Comparison of ENCODE assay signal across 11 mouse cellular contexts in the genomic region with DNA sequence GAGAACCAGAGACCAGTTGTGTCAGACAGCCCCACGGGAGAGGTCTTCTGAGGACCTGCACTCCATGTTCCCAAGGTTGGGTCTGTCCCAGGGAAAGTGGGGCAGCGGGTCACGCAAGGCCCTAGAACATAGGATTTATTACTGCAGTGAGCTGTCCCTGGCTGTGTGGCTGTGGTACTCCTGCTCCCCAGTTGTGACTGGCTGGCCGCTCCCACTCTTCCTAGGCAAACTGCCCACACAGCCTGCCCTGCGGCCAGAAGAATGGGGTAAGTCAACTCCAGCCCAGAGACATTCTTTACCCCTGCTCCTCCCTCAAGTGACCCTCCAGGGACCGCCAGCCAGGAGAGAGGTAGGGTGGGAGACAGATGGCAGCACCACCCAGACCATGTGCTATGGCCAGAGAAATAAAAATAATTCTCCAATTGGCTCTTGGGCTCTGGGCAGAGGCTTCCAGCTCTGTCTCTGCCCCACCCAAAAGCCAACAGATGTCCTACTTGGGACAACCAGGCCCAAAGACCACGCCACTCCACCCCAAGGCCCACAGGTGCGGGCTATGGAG. TPM values are rescaled to one million over a fixed set of nuclear protein-coding genes. Genes with fewer than 3 reads are reported as not detected.
DNase-seq lines count a peak whose midpoint lies in the region; ATAC-seq lines count a peak whose summit lies in the region.
"Had no signal": no experiment of that assay in that cellular context is flagged by ENCODE, and none has a peak within 500 bp of the region (broad histone marks: within the 10 kb centered on the region; RNA-seq: fewer than 3 reads in every experiment).

No protein-coding gene starts in this region.

- peak; percentile 53; the same call in 1 of the 2 replicates for ATAC-seq in limb, embryonic 15.5 days (ENCODE audit: insufficient number of reproducible peaks, low FRiP score, low TSS enrichment, low read depth)

- H3K36me3 ChIP-seq in limb, embryonic 15.5 days: no peaks in the 10 kb centered on the region
- H3K36me3 ChIP-seq: heart, embryonic 13.5 days had no signal

- H3K27me3 ChIP-seq in limb, embryonic 15.5 days: no peaks in the 10 kb centered on the region
- H3K27me3 ChIP-seq: heart, embryonic 13.5 days had no signal

- intact Hi-C loops in heart, postnatal 14 days (cut with DNase I): no loop called here
- intact Hi-C loops in left cerebral cortex, postnatal 25 days (cut with DNase I): no loop called here

- DNase-seq in heart, postnatal 14 days: peak; percentile 24 to 46
- DNase-seq in heart, adult 9 months (ENCODE audit: low spot score in 2 of 2): no peak
- peak; percentile 57 for DNase-seq in 3T3-L1 (ENCODE audit: low read depth, low spot score)
- DNase-seq in adrenal gland, postnatal 14 days: peak; percentile 80
- no peak for DNase-seq in frontal cortex, postnatal 14 days (ENCODE audit: low spot score in 2 of 2)
- DNase-seq in left cerebral cortex, postnatal 25 days (ENCODE audit: low spot score in 2 of 2): no peak
- DNase-seq in frontal cortex, adult 2 months (ENCODE audit: extremely low spot score in 1 of 2, low spot score in 1 of 2): no peak
- DNase-seq: layer of hippocampus, adult 9-11 months had no signal

- H3K4me2 ChIP-seq in limb, embryonic 15.5 days: no peak overlapping the region
- H3K4me2 ChIP-seq: heart, embryonic 13.5 days had no signal

- 0 out of 2 replicates have a peak overlapping the region, but pooled peaks have one; percentile 1 for H3K27ac ChIP-seq in limb, embryonic 15.5 days
- H3K27ac ChIP-seq: heart, embryonic 13.5 days; macrophage had no signal

- no peaks in the 10 kb centered on the region for H3K9me3 ChIP-seq in limb, embryonic 15.5 days
- H3K9me3 ChIP-seq: heart, embryonic 13.5 days had no signal

- 81% methylated on average over 8 of the region's 8 CpGs for WGBS in limb, embryonic 15.5 days

- no peak overlapping the region for H3K4me3 ChIP-seq in limb, embryonic 15.5 days
- H3K4me3 ChIP-seq: heart, embryonic 13.5 days had no signal

- no peak overlapping the region for H3K9ac ChIP-seq in limb, embryonic 15.5 days
- H3K9ac ChIP-seq: heart, embryonic 13.5 days had no signal

- peaks cover 18% of the 10 kb centered on the region for H3K4me1 ChIP-seq in limb, embryonic 15.5 days

RNA-seq across cellular contexts. Expression of gene Tead4, which starts 25.0 kb away (rescaled TPM):
- total RNA-seq in heart, postnatal 14 days (2021): 1 to 10 TPM; 4.6 to 5.0 TPM
- total RNA-seq in adrenal gland, postnatal 14 days (2021): 4.7 and 5.4 TPM in 2 replicates
- polyA plus RNA-seq in limb, embryonic 15.5 days (2015; fragmentation: Nextera tagmentation; extraction: Ambion mirVana): 4.9 and 8.9 TPM in 2 replicates
- total RNA-seq in left cerebral cortex, postnatal 25 days (2021): under 1 TPM; 0.30 to 0.62 TPM
- polyA plus RNA-seq in frontal cortex, adult 2 months (2012; rRNA removed): 0.34 and 0.40 TPM in 2 replicates
- polyA plus RNA-seq: macrophage had no signal

Comparison
In these comparisons a context has a peak if more than half of its experiments do, and no peak if none do; other contexts are left out.
1. DNase-seq: peak in heart, postnatal 14 days (2 of 2), 3T3-L1 (single experiment) and adrenal gland, postnatal 14 days (single experiment); none in heart, adult 9 months (0 of 2), frontal cortex, postnatal 14 days (0 of 2), left cerebral cortex, postnatal 25 days (0 of 2) and frontal cortex, adult 2 months (0 of 2).